Mouse (Mus musculus) liver (tissue): ENCODE results near the gene Slc30a5.

Experiments used
- DNase-seq: peaks from one replicate; pipeline ENCODE4 v3.0.0-alpha.2; 2020; ENCODE audit warnings: mixed read lengths

Gene Slc30a5

GRCm38 (mm10) chr13:100754186-100754585, 79.0 kb downstream of the Slc30a5 start:
- no peak for DNase-seq

GRCm38 (mm10) chr13:100753011-100753410, 80.2 kb downstream of the Slc30a5 start:
- peak; percentile 37 for DNase-seq
